Mouse (Mus musculus) cerebellum, postnatal 10 days (tissue): ENCODE results near the gene Srrd.
"Not testable (repeated sequence)": the region's sequence is repeated elsewhere in the genome, so short reads cannot be mapped to it uniquely, and the experiment has no call there.

Experiments
- DNase-seq, 2 experiments: peaks; one replicate each; pipeline ENCODE4 v3.0.0; 2021; ENCODE audit warnings: mixed read lengths in 2 of 2

Srrd gene

GRCm38 (mm10) chr5:112356322-112356721, 13.5 kb upstream of the Srrd start:
- no peak for DNase-seq

GRCm38 (mm10) chr5:112355910-112356309, 13.1 kb upstream of the Srrd start, which contains the start of gene Gm6583:
Gene Gm6583, minus strand, starts transcription at chr5:112356033.
- no peak for DNase-seq

GRCm38 (mm10) chr5:112355493-112355892, 12.7 kb upstream of the Srrd start:
- DNase-seq = no peak

- DNase-seq = peak; percentile 78 to 83
Observed at GRCm38 (mm10) chr5:112349169-112349568, 6.3 kb upstream of the Srrd start.

GRCm38 (mm10) chr5:112346211-112346965, 3.5 kb upstream of the Srrd start:
- DNase-seq = no peak

- DNase-seq = no peak
Observed at GRCm38 (mm10) chr5:112344092-112344960, 1.5 kb upstream of the Srrd start.

- no peak for DNase-seq
Observed at GRCm38 (mm10) chr5:112343205-112343595, 360 bp upstream of the Srrd start.

- peak in 1 of 2 experiments; percentile 55 for DNase-seq
Observed at GRCm38 (mm10) chr5:112339215-112339614, 3.6 kb downstream of the Srrd start.

GRCm38 (mm10) chr5:112337004-112337403, 5.8 kb downstream of the Srrd start:
- no peak for DNase-seq

GRCm38 (mm10) chr5:112335473-112335872, 7.4 kb downstream of the Srrd start:
- DNase-seq = peak; percentile 73 to 76

GRCm38 (mm10) chr5:112329805-112330564, 12.9 kb downstream of the Srrd start:
- no peak for DNase-seq

GRCm38 (mm10) chr5:112327854-112328253, 15.0 kb downstream of the Srrd start:
- DNase-seq = no peak

- DNase-seq = no peak
Observed at GRCm38 (mm10) chr5:112326446-112327009, 16.3 kb downstream of the Srrd start.

- DNase-seq = peak; percentile 99
Observed at GRCm38 (mm10) chr5:112325546-112326445, 17.0 kb downstream of the Srrd start, which contains the start of gene Tfip11. Gene Tfip11, plus strand, starts transcription at chr5:112326358.

- no peak for DNase-seq
Observed at GRCm38 (mm10) chr5:112324637-112325545, 17.9 kb downstream of the Srrd start.

- DNase-seq = no peak
Observed at GRCm38 (mm10) chr5:112323246-112323645, 19.6 kb downstream of the Srrd start.

GRCm38 (mm10) chr5:112321376-112321775, 21.5 kb downstream of the Srrd start:
- no peak for DNase-seq

GRCm38 (mm10) chr5:112320936-112321335, 21.9 kb downstream of the Srrd start:
- peak; percentile 45 to 47 for DNase-seq

GRCm38 (mm10) chr5:112320379-112320778, 22.5 kb downstream of the Srrd start:
- no peak for DNase-seq

- DNase-seq = not testable (repeated sequence)
Observed at GRCm38 (mm10) chr5:112319343-112319742, 23.5 kb downstream of the Srrd start.
